Mouse (Mus musculus) liver, embryonic 14.5 days (tissue): ENCODE data around the gene Pmch. TPM values are rescaled to one million over a fixed set of nuclear protein-coding genes. Genes with fewer than 3 reads are reported as not detected.

Experiments
- ATAC-seq: fragments of 200-750 bp; cut with Nextera tagmentation; 2 replicates; pipeline ENCODE4 v1.8.0; 2017; ENCODE audit warnings: moderate number of reproducible peaks, mild to moderate bottlenecking, moderate library complexity; ENCODE audit not compliant: insufficient read depth
- DNase-seq, 3 experiments: peaks; one replicate each; pipeline ENCODE4 v3.0.0-alpha.2; 2012 to 2013; ENCODE audit warnings: low read depth in 3 of 3, low spot score in 3 of 3
- H3K27ac ChIP-seq: fragments of 300-500 bp; sonication (generic); 2 replicates; pipeline ENCODE4 v1.5.1; 2014; ENCODE audit warnings: moderate library complexity, mild to moderate bottlenecking, control low read depth, inconsistent platforms
- H3K27me3 ChIP-seq: fragments of 300-500 bp; sonication (generic); 2 replicates; pipeline ENCODE4 v1.6.1; 2014; ENCODE audit warnings: mild to moderate bottlenecking, low read length, moderate library complexity; ENCODE audit not compliant: control insufficient read depth, insufficient read depth
- H3K36me3 ChIP-seq: fragments of 300-500 bp; sonication (generic); replicated peaks from 2 replicates; pipeline ENCODE4 v1.6.1; 2014; ENCODE audit warnings: low read depth; ENCODE audit not compliant: control insufficient read depth, insufficient read depth
- H3K4me1 ChIP-seq, 2 experiments: fragments of 200-500 bp in 1 of 2; fragments of 300-500 bp in 1 of 2; sonication (generic) in 1 of 2; replicated peaks; 2 replicates each; pipeline ENCODE4 v1.6.1; 2012 to 2014; ENCODE audit warnings: antibody characterized with exemption in 1 of 2, inconsistent platforms in 1 of 2, low read length in 1 of 2; ENCODE audit not compliant: control insufficient read depth in 2 of 2, insufficient read depth in 2 of 2
- H3K4me2 ChIP-seq: fragments of 300-500 bp; sonication (generic); 2 replicates; pipeline ENCODE4 v1.6.1; 2014; ENCODE audit warnings: low read depth, mild to moderate bottlenecking, control low read depth, moderate library complexity
- H3K4me3 ChIP-seq, 2 experiments: fragments of 200-500 bp in 1 of 2; fragments of 300-500 bp in 1 of 2; sonication (generic) in 1 of 2; 2 replicates each; pipeline ENCODE4 v1.5.1; 2012 to 2014; ENCODE audit warnings: low read depth in 2 of 2, low read length in 2 of 2, mild to moderate bottlenecking in 2 of 2, control low read depth in 1 of 2, inconsistent platforms in 1 of 2, moderate library complexity in 1 of 2; ENCODE audit not compliant: insufficient read depth in 1 of 2
- H3K9ac ChIP-seq: fragments of 300-500 bp; sonication (generic); replicated peaks from 2 replicates; pipeline ENCODE4 v1.6.1; 2014; ENCODE audit warnings: mild to moderate bottlenecking, control low read depth, moderate library complexity
- H3K9me3 ChIP-seq: fragments of 300-500 bp; sonication (generic); 2 replicates; pipeline ENCODE4 v1.6.1; 2016; ENCODE audit warnings: low read length, mixed read lengths; ENCODE audit not compliant: control insufficient read depth
- CTCF ChIP-seq: IDR thresholded peaks from 2 replicates; pipeline ENCODE4 v1.5.1; 2016; ENCODE audit warnings: antibody characterized with exemption, low read depth, control low read depth
- EP300 ChIP-seq: IDR thresholded peaks from 2 replicates; pipeline ENCODE4 v1.6.1; 2016; ENCODE audit warnings: antibody characterized with exemption, low read depth
- WGBS: fragments of 180-500 bp; shearing (Covaris S2); extraction: QIAGEN DNeasy Blood & Tissue Kit; methylation state at CpG from one replicate; pipeline ENCODE4 v1.1.7; 2014; ENCODE audit not compliant: insufficient replicate concordance; 5-methylcytosine and 5-hydroxymethylcytosine counted together
- polyA plus RNA-seq, 2 experiments: library from polyadenylated mRNA; depleted of rRNA in 1 of 2; stranded (reverse) in 1 of 2; unstranded in 1 of 2; fragments of >200 nt; fragmentation: Nextera tagmentation in 1 of 2; extraction: Ambion mirVana in 1 of 2; gene quantifications; 2 replicates each; pipeline versions ENCODE4 v1.2.1 to v1.2.3; 2012 to 2014

Gene Pmch
- polyA plus RNA-seq, 2 experiments, result 0.37 TPM; not detected in 1

DNA sequence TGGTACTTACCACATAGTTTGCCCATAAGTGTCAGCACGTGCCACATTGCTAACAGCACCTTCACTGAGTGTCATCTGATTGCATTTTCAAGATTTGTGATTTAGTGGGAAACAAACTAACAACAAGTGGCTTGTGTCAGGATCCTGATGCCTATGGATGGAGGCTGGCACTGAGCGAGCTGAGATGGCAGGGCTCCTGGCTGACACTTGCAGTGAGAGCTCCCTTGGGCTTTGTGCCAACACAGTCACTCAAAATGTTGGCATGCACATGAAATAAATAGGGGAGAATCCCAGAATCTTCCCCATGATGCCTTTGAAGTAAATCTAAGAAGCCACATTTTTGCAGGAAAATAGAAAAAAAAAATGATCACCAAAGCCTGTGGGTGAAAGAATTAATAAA is 22.4 kb downstream of the Pmch start:
- ATAC-seq, result no peak

DNA sequence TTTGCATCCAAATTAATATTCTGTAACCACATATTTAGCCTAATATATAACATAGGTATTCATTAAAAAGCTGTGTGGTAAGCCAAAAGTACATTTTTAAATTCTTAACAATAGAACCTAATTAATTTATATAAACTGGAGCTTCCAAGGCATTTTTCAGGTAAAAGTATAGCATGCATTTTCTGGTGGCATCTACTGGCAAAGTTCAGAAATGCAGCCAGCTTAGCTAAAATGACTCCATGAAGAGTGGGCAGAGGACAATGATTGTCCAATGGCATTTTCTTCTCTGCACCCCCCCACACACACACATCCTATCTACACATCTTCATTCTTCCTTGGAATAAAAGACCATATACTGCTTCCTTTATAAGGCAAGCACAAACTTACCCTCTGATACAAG is 28.8 kb downstream of the Pmch start:
- Histone ChIP-seq H3K9ac (no peak overlapping the region), H3K4me3 (no peak overlapping the region), H3K27me3 (no peaks in the 10 kb centered on the region), H3K9me3 (no peaks in the 10 kb centered on the region), H3K4me2 (no peak overlapping the region), H3K4me1 (no peaks in the 10 kb centered on the region), H3K36me3 (peaks cover 2% of the 10 kb centered on the region), H3K27ac (no peak overlapping the region)
- TF ChIP-seq EP300, result no peak
- no peak for TF ChIP-seq CTCF
- ATAC-seq, result no peak
- DNase-seq, result no peak

More for the DNA sequence above, 22.4 kb downstream of the Pmch start:
- Histone ChIP-seq H3K27ac (no peak overlapping the region), H3K27me3 (no peaks in the 10 kb centered on the region), H3K9ac (no peak overlapping the region), H3K36me3 (peaks cover 6% of the 10 kb centered on the region), H3K4me2 (no peak overlapping the region), H3K4me3 (no peak overlapping the region), H3K4me1 (no peaks in the 10 kb centered on the region), H3K9me3 (no peaks in the 10 kb centered on the region)
- TF ChIP-seq EP300 (no peak), CTCF (no peak)
- 82% methylated on average over 2 of the region's 2 CpGs for WGBS
- no peak for DNase-seq

DNA sequence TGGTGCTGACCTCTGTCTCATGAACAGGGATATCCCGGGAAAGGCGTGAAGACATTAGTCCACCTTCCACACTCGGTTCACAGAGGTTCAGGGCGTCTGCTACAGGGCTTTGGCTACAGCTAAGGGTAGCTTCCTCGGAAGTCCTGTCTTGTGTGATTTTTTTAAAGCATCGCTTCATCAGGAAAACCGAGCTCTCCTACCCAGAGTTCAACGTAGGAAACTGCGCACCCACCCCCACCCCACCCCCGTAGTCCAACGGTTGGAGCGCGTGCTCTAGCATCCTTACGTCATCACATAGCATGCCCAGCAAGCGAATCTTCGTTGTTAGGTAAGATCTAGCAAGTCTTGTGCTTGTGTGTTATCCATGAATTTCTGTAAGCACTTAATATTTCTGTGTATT is 44.8 kb downstream of the Pmch start:
- Histone ChIP-seq H3K27ac (no peak overlapping the region), H3K9me3 (no peaks in the 10 kb centered on the region), H3K36me3 (peaks cover 3% of the 10 kb centered on the region), H3K4me2 (no peak overlapping the region), H3K4me1 (no peaks in the 10 kb centered on the region), H3K4me3 (no peak overlapping the region), H3K27me3 (no peaks in the 10 kb centered on the region), H3K9ac (no peak overlapping the region)
- DNase-seq, result no peak
- ATAC-seq, result no peak
- WGBS, result 91% methylated on average over 16 of the region's 16 CpGs
- TF ChIP-seq CTCF, result no peak
- no peak for TF ChIP-seq EP300

Other genes with a start within 250 kb of the Pmch start
- 5.2 and 7.1 TPM in 2 replicates for gene Igf1, start 232.8 kb upstream of the Pmch start, polyA plus RNA-seq (2012; rRNA removed)
- gene Igf1, start 232.8 kb upstream of the Pmch start, polyA plus RNA-seq (2014; fragmentation: Nextera tagmentation; extraction: Ambion mirVana), result 10.6 and 13.6 TPM in 2 replicates
- gene Parpbp, start 55.9 kb downstream of the Pmch start, polyA plus RNA-seq (2012; rRNA removed), result 4.7 and 8.8 TPM in 2 replicates
- 13.4 and 13.7 TPM in 2 replicates for gene Parpbp, start 55.9 kb downstream of the Pmch start, polyA plus RNA-seq (2014; fragmentation: Nextera tagmentation; extraction: Ambion mirVana)
- gene Nup37, start 55.9 kb downstream of the Pmch start, polyA plus RNA-seq (2012; rRNA removed), result 16.0 and 21.7 TPM in 2 replicates
- 38.8 and 41.8 TPM in 2 replicates for gene Nup37, start 55.9 kb downstream of the Pmch start, polyA plus RNA-seq (2014; fragmentation: Nextera tagmentation; extraction: Ambion mirVana)
- gene Washc3, start 110.0 kb downstream of the Pmch start, polyA plus RNA-seq (2012; rRNA removed), result 9.7 and 12.4 TPM in 2 replicates
- 29.6 and 30.5 TPM in 2 replicates for gene Washc3, start 110.0 kb downstream of the Pmch start, polyA plus RNA-seq (2014; fragmentation: Nextera tagmentation; extraction: Ambion mirVana)